In genomic region chr12:100337351-100338018, GRCm38 (mm10) we compare ENCODE assay signal across 8 mouse cellular contexts.
DNase-seq lines count a peak whose midpoint lies in the region; ATAC-seq and TF ChIP-seq lines count a peak whose summit lies in the region.

No protein-coding gene starts in this region.

- ATAC-seq in monocyte, adult 5-6 weeks (replicated peaks; ENCODE audit: insufficient number of reproducible peaks, low FRiP score, low TSS enrichment, poor library complexity, severe bottlenecking): no peak

- H3K27me3 ChIP-seq in embryonic facial prominence, embryonic 10.5 days (replicated peaks; ENCODE audit: low read depth, poor library complexity, severe bottlenecking): no peaks in the 10 kb centered on the region
- no peaks in the 10 kb centered on the region for H3K27me3 ChIP-seq in thymus, adult 2 months (ENCODE audit: control insufficient read depth, insufficient read depth, low read length)

- no peaks in the 10 kb centered on the region for H3K9me3 ChIP-seq in embryonic facial prominence, embryonic 10.5 days

- TF ChIP-seq CTCF in thymus, adult 2 months (IDR thresholded peaks at IDR 0.05; ENCODE audit: borderline replicate concordance, control insufficient read depth, extremely low read depth, insufficient read depth, low read length, poor library complexity): no peak

- 0 out of 2 replicates have a peak overlapping the region, but pooled peaks have one; percentile 4 for H3K27ac ChIP-seq in embryonic facial prominence, embryonic 10.5 days (replicated peaks)
- no peak overlapping the region for H3K27ac ChIP-seq in thymus, adult 2 months (ENCODE audit: control insufficient read depth, insufficient read depth, low read length)

- 0 out of 2 replicates have a peak, but pooled peaks cover 2% of the 10 kb centered on the region for H3K4me1 ChIP-seq in embryonic facial prominence, embryonic 10.5 days
- H3K4me1 ChIP-seq in thymus, adult 2 months (replicated peaks; ENCODE audit: control insufficient read depth, insufficient read depth, low read length): peaks cover 3% of the 10 kb centered on the region

- H3K4me3 ChIP-seq in embryonic facial prominence, embryonic 10.5 days: no peak overlapping the region
- no peak overlapping the region for H3K4me3 ChIP-seq in thymus, adult 2 months (ENCODE audit: control insufficient read depth, insufficient read depth, low read length)

- peaks cover 7% of the 10 kb centered on the region; the same call in 1 of the 2 replicates for H3K36me3 ChIP-seq in embryonic facial prominence, embryonic 10.5 days (replicated peaks)
- no peaks in the 10 kb centered on the region for H3K36me3 ChIP-seq in thymus, adult 2 months (ENCODE audit: control insufficient read depth, insufficient read depth, low read length)

- TF ChIP-seq POLR2A in thymus, adult 2 months (IDR thresholded peaks at IDR 0.05; ENCODE audit: control insufficient read depth, extremely low read depth, insufficient read depth, low read length, poor library complexity): no peak

- WGBS in embryonic facial prominence, embryonic 10.5 days: 68% methylated on average over 5 of the region's 5 CpGs
- 85% methylated on average over 5 of the region's 5 CpGs for WGBS in thymus, adult 2 months

- DNase-seq in thymus, postnatal 14 days: peak; percentile 24
- no peak for DNase-seq in thymus, adult 18-20 months
- DNase-seq in embryonic facial prominence, embryonic 10.5 days (ENCODE audit: low spot score): no peak
- peak; percentile 32 for DNase-seq in lung, postnatal 10 days
- no peak for DNase-seq in urinary bladder, postnatal 10 days (ENCODE audit: low spot score)
- DNase-seq in kidney, adult 11 months: no peak
- DNase-seq in thymus, adult 2 months: no peak

Comparison
In these comparisons a context has a peak if more than half of its experiments do, and no peak if none do; other contexts are left out.
1. DNase-seq: peak in thymus, postnatal 14 days (single experiment) and lung, postnatal 10 days (single experiment); none in thymus, adult 18-20 months (0 of 2), embryonic facial prominence, embryonic 10.5 days (single experiment), urinary bladder, postnatal 10 days (single experiment), kidney, adult 11 months (single experiment) and thymus, adult 2 months (single experiment).